Mouse (Mus musculus) lung, embryonic 16.5 days (tissue): ENCODE measurements around the gene Tmem110. TPM values are rescaled to one million over a fixed set of nuclear protein-coding genes. Genes with fewer than 3 reads are reported as not detected.
A peak's percentile ranks its signal among the peaks of the same experiment; 100 is the strongest.

ENCODE experiments used
- ATAC-seq: fragments of 200-750 bp; cut with Nextera tagmentation; 2 replicates; pipeline ENCODE4 v1.8.0; 2017; ENCODE audit warnings: low read depth, mild to moderate bottlenecking, moderate library complexity
- H3K27ac ChIP-seq: fragments of 300-500 bp; sonication (generic); 2 replicates; pipeline ENCODE4 v1.5.1; 2014; ENCODE audit warnings: mild to moderate bottlenecking, control low read depth, low read length
- H3K27me3 ChIP-seq: fragments of 300-500 bp; sonication (generic); 2 replicates; pipeline ENCODE4 v1.6.1; 2014; ENCODE audit warnings: low read depth, low read length, mixed read lengths; ENCODE audit not compliant: control insufficient read depth, insufficient read depth
- H3K36me3 ChIP-seq: fragments of 300-500 bp; sonication (generic); 2 replicates; pipeline ENCODE4 v1.6.1; 2014; ENCODE audit warnings: low read length; ENCODE audit not compliant: control insufficient read depth, insufficient read depth
- H3K4me1 ChIP-seq: fragments of 300-500 bp; sonication (generic); replicated peaks from 2 replicates; pipeline ENCODE4 v1.6.1; 2014; ENCODE audit warnings: low read length, mixed read lengths; ENCODE audit not compliant: control insufficient read depth, insufficient read depth
- H3K4me2 ChIP-seq: fragments of 300-500 bp; sonication (generic); 2 replicates; pipeline ENCODE4 v1.6.1; 2014; ENCODE audit warnings: low read depth, low read length, control low read depth
- H3K4me3 ChIP-seq: fragments of 300-500 bp; sonication (generic); 2 replicates; pipeline ENCODE4 v1.5.1; 2014; ENCODE audit warnings: mild to moderate bottlenecking, low read length, control low read depth
- H3K9ac ChIP-seq: fragments of 300-500 bp; sonication (generic); 2 replicates; pipeline ENCODE4 v1.6.1; 2014; ENCODE audit warnings: low read length, control low read depth
- H3K9me3 ChIP-seq: fragments of 300-500 bp; sonication (generic); 2 replicates; pipeline ENCODE4 v1.6.1; 2016; ENCODE audit warnings: low read length; ENCODE audit not compliant: control insufficient read depth
- WGBS: fragments of 180-500 bp; shearing (Covaris S2); extraction: QIAGEN DNeasy Blood & Tissue Kit; methylation state at CpG from one replicate; pipeline ENCODE4 v1.1.7; 2014; 5-methylcytosine and 5-hydroxymethylcytosine counted together
- polyA plus RNA-seq: library from polyadenylated mRNA; unstranded; fragments of >200 nt; fragmentation: Nextera tagmentation; extraction: Ambion mirVana; gene quantifications from 2 replicates; pipeline ENCODE4 v1.2.1, GENCODE M21; 2015

Gene Tmem110
- polyA plus RNA-seq, 1 experiment from 2014 or later = 27.0 TPM

GRCm38 (mm10) chr14:30906001-30906400, 80.6 kb downstream of the Tmem110 start:
- 78% methylated on average over 6 of the region's 6 CpGs for WGBS

GRCm38 (mm10) chr14:30907814-30908265, 82.5 kb downstream of the Tmem110 start:
- 14% methylated on average over 3 of the region's 3 CpGs for WGBS
- H3K4me3 ChIP-seq = no peak overlapping the region
- H3K27me3 ChIP-seq = no peaks in the 10 kb centered on the region
- H3K4me2 ChIP-seq = no peak overlapping the region
- peak; percentile 97 for ATAC-seq
- H3K36me3 ChIP-seq = no peaks in the 10 kb centered on the region
- H3K4me1 ChIP-seq = peaks cover 17% of the 10 kb centered on the region
- H3K9ac ChIP-seq = no peak overlapping the region
- H3K27ac ChIP-seq = peak overlapping the region; percentile 30
- H3K9me3 ChIP-seq = no peaks in the 10 kb centered on the region

More at GRCm38 (mm10) chr14:30906001-30906400, 80.6 kb downstream of the Tmem110 start:
- H3K27ac ChIP-seq = no peak overlapping the region
- peak; percentile 31; the same call in 1 of the 2 replicates for ATAC-seq
- H3K9me3 ChIP-seq = no peaks in the 10 kb centered on the region
- H3K36me3 ChIP-seq = no peaks in the 10 kb centered on the region
- H3K4me3 ChIP-seq = no peak overlapping the region
- peaks cover 17% of the 10 kb centered on the region for H3K4me1 ChIP-seq
- no peak overlapping the region for H3K4me2 ChIP-seq
- H3K27me3 ChIP-seq = no peaks in the 10 kb centered on the region
- H3K9ac ChIP-seq = no peak overlapping the region

- Histone ChIP-seq H3K36me3 (no peaks in the 10 kb centered on the region), H3K4me3 (no peak overlapping the region), H3K9ac (no peak overlapping the region), H3K9me3 (no peaks in the 10 kb centered on the region), H3K27me3 (no peaks in the 10 kb centered on the region), H3K27ac (no peak overlapping the region), H3K4me1 (peaks cover 16% of the 10 kb centered on the region), H3K4me2 (no peak overlapping the region)
- 85% methylated on average over 8 of the region's 8 CpGs for WGBS
- no peak for ATAC-seq
These were observed 85.8 kb downstream of the Tmem110 start for GRCm38 (mm10) chr14:30911141-30911540.

GRCm38 (mm10) chr14:30912641-30913040, 87.3 kb downstream of the Tmem110 start:
- WGBS = 73% methylated on average over 8 of the region's 8 CpGs
- H3K36me3 ChIP-seq = no peaks in the 10 kb centered on the region
- no peak for ATAC-seq

GRCm38 (mm10) chr14:30913404-30913803, 88.0 kb downstream of the Tmem110 start:
- no peaks in the 10 kb centered on the region; the same call in 1 of the 2 replicates for H3K4me1 ChIP-seq
- no peak overlapping the region for H3K9ac ChIP-seq
- no peak for ATAC-seq
- H3K9me3 ChIP-seq = no peaks in the 10 kb centered on the region
- H3K27ac ChIP-seq = no peak overlapping the region
- no peak overlapping the region for H3K4me2 ChIP-seq
- no peak overlapping the region for H3K4me3 ChIP-seq
- no peaks in the 10 kb centered on the region for H3K36me3 ChIP-seq
- H3K27me3 ChIP-seq = no peaks in the 10 kb centered on the region
- 61% methylated on average over 5 of the region's 5 CpGs for WGBS

More at GRCm38 (mm10) chr14:30912641-30913040, 87.3 kb downstream of the Tmem110 start:
- peaks cover 5% of the 10 kb centered on the region; the same call in 1 of the 2 replicates for H3K4me1 ChIP-seq
- H3K27ac ChIP-seq = no peak overlapping the region
- H3K27me3 ChIP-seq = no peaks in the 10 kb centered on the region
- no peak overlapping the region for H3K4me3 ChIP-seq
- H3K9me3 ChIP-seq = no peaks in the 10 kb centered on the region
- H3K4me2 ChIP-seq = no peak overlapping the region
- H3K9ac ChIP-seq = no peak overlapping the region

- no peaks in the 10 kb centered on the region for H3K9me3 ChIP-seq
- H3K4me1 ChIP-seq = peaks cover under 1% of the 10 kb centered on the region; the same call in 1 of the 2 replicates
- no peak overlapping the region for H3K27ac ChIP-seq
- no peaks in the 10 kb centered on the region for H3K36me3 ChIP-seq
- ATAC-seq = no peak
- no peak overlapping the region for H3K9ac ChIP-seq
- WGBS = 72% methylated on average over 1 of the region's 1 CpGs
- H3K27me3 ChIP-seq = no peaks in the 10 kb centered on the region
- no peak overlapping the region for H3K4me2 ChIP-seq
- no peak overlapping the region for H3K4me3 ChIP-seq
These were observed 91.1 kb downstream of the Tmem110 start for GRCm38 (mm10) chr14:30916516-30916915.

- H3K4me1 ChIP-seq = peaks cover 15% of the 10 kb centered on the region
- 41% methylated on average over 8 of the region's 8 CpGs for whole genome bisulfite sequencing
- peak; percentile 79 for ATAC-seq
- no peaks in the 10 kb centered on the region for H3K36me3 ChIP-seq
- H3K27ac ChIP-seq = no peak overlapping the region
- H3K9ac ChIP-seq = no peak overlapping the region
- H3K4me3 ChIP-seq = no peak overlapping the region
- no peaks in the 10 kb centered on the region for H3K9me3 ChIP-seq
- no peaks in the 10 kb centered on the region for H3K27me3 ChIP-seq
- no peak overlapping the region for H3K4me2 ChIP-seq
These were observed 96.8 kb downstream of the Tmem110 start for GRCm38 (mm10) chr14:30922053-30922670.

- ATAC-seq = 0 out of 2 replicates have a peak, but pooled peaks have one; percentile 24
- no peak within 1 kb of the TSS for H3K4me2 ChIP-seq
- H3K9ac ChIP-seq = no peak within 1 kb of the TSS
- no peaks in the 10 kb centered on the region for H3K9me3 ChIP-seq
- H3K27me3 ChIP-seq = no peaks in the 10 kb centered on the region
- WGBS = 45% methylated on average over 6 of the region's 6 CpGs
- no peaks in the 10 kb centered on the region for H3K36me3 ChIP-seq
- peaks cover 15% of the 10 kb centered on the region for H3K4me1 ChIP-seq
- H3K27ac ChIP-seq = no peak within 1 kb of the TSS
- no peak within 1 kb of the TSS for H3K4me3 ChIP-seq
These were observed 98.2 kb downstream of the Tmem110 start, which contains the start of gene Itih3 for GRCm38 (mm10) chr14:30923375-30924105. Itih3 (minus strand) TSS chr14:30923760.

- Histone ChIP-seq H3K27me3 (no peaks in the 10 kb centered on the region), H3K9ac (no peak overlapping the region), H3K36me3 (no peaks in the 10 kb centered on the region), H3K4me2 (no peak overlapping the region), H3K27ac (no peak overlapping the region), H3K4me1 (peaks cover 15% of the 10 kb centered on the region), H3K9me3 (no peaks in the 10 kb centered on the region), H3K4me3 (no peak overlapping the region)
- 86% methylated on average over 3 of the region's 3 CpGs for WGBS
- ATAC-seq = no peak
These were observed 100.1 kb downstream of the Tmem110 start for GRCm38 (mm10) chr14:30925492-30925891.
